Mouse (Mus musculus) urinary bladder, adult 2 months (tissue): Measurements from ENCODE around the gene Ppp1r14a. TPM values are rescaled to one million over a fixed set of nuclear protein-coding genes. Genes with fewer than 3 reads are reported as not detected.

Experiments used
- DNase-seq: peaks from one replicate; pipeline ENCODE4 v3.0.0; 2022; ENCODE audit warnings: low spot score
- polyA plus RNA-seq: library from polyadenylated mRNA; depleted of rRNA; stranded (reverse); fragments of >200 nt; gene quantifications from 2 replicates; pipeline ENCODE4 v1.2.3, GENCODE M21; 2012

The Ppp1r14a gene
- polyA plus RNA-seq, 1 experiment = 303 TPM

GRCm38 (mm10) chr7:29303738-29304462, 14.8 kb downstream of the Ppp1r14a start, which contains the start of gene Dpf1:
Gene Dpf1 (plus strand): TSS chr7:29303951.
- no peak for DNase-seq

DNA sequence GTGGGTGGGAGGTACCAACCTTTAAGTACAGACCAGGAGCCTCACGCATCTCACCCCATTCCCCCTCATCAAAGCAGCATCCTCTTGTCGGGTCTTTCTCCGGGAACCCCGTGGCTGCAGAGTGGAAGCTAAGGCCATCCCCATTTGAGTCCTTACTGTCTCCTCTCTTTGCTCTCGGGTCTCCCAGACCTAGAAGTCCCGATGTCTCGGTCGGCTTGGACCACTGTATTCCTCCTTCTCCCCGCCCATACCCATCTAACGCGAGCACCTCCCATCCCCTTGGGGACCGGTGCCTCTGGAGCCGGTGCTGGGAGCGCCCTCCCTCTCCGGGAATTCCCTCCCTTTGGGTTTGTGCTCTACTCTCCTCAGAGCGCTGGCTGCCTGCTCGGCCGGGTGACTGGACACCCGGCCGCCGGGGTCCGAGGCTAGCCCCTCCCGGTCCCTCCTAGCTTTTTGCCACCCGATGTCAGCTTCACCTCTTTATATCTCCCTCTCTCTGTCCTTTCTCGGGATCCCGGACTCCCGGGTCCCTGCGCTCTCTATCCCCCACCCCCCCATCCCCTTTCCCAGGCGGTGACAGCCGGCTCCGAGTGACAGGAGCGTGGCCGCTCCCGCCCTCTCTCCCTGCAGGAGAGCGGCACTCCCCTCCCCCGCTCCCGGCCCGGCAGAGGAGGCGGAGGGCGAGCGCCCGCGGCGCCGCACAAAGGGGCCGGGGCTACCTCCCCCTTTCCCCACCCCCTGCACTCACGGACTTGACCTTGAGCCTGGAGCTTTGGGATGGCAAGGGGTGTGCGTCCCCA, 15.6 kb downstream of the Ppp1r14a start:
- DNase-seq = no peak

GRCm38 (mm10) chr7:29305263-29305988, 16.3 kb downstream of the Ppp1r14a start:
- no peak for DNase-seq

DNA sequence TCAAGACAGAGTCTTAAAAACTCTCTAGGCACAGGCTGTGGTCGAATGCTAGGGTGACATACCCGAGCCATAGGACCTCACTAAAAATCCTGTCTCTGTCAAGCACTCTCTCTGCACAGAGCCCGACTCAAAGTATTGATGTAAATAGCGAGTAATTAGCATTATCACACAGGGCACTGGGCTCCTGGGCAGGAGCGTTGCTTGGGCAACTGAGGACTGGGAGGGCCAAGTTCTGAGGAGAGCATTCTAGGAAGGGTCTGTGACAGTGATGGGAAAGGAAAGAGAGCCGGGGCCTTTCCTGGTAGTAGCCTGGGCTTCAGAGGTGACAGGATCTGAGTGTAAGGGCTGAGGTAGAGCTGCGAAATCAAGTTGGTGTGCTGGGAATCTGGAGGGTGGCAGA, 17.0 kb downstream of the Ppp1r14a start:
- DNase-seq = no peak

DNA sequence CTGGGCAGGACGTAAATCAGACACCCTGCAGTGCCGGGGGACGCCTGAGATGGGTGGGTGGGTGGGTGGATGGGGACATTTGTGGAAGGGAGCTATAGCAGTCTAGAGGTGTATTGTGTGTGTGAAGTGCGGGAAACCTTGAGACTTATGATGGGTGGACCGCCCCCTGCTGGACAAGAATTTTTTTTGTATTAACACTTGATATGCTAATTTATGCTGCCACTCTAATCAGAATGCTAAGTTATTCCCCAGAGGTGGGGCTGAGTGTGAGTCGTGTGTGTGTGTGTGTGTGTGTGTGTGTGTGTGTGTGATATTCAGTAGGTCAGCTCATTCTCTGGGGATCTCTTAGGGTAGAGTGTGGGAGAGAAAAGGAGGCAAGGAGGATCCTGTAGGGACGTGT, 17.5 kb downstream of the Ppp1r14a start:
- no peak for DNase-seq

DNA sequence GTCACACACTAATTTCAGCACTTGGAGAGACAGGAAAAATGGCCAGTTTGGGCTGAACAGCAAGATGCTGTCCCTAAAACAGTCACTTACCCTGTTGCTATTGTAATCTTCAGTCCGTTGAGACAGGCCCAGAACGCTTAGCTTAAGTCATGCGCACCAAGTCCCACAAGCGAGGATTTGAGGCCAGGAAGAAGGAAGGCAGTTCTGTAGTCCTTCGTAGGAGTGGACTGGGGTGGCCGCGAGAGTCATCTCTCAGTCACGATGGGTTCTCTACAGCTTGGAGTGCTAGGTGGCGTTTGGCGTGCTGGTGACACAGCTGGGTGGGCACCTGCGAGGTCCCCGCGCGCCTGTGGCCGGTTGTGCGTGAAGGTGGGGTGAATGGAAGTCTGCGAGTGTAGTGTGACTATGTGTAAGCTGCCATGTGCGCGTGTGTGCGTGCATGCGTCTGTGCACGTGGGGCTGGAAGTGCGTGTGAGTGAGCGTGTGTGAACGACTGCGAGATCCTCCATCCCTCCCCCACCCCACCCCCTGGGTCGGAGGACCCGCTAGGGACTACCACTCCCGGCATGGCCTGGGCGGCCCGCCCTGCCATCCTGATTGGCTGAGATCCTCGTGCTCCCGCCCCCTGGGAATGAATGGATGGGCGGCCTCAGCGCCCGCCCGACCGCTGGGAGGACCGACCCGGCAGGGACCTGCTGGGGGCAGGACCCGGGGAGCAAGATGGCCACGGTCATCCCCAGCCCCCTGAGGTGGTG, 18.4 kb downstream of the Ppp1r14a start:
- DNase-seq = peak; percentile 76

DNA sequence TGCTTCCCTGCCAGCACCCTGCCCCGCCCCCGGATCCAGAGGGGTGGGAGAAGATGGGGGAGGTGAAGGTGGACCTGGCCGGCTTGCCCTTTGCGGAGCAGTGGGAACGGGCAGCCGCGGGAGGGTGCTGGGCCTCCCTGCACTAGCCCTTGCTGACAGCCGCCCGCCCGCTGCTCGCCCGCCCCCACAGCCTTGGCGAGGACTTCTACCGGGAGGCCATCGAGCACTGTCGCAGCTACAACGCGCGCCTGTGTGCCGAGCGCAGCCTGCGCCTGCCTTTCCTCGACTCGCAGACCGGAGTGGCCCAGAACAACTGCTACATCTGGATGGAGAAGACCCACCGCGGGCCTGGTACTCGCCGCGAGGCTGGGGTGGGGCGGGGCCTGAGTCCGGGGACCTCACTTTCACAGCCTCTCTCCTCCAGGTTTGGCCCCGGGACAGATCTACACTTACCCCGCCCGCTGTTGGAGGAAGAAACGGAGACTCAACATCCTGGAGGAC, 20.2 kb downstream of the Ppp1r14a start:
- no peak for DNase-seq

- DNase-seq = no peak
These were observed 20.6 kb downstream of the Ppp1r14a start for GRCm38 (mm10) chr7:29309749-29310148.

DNA sequence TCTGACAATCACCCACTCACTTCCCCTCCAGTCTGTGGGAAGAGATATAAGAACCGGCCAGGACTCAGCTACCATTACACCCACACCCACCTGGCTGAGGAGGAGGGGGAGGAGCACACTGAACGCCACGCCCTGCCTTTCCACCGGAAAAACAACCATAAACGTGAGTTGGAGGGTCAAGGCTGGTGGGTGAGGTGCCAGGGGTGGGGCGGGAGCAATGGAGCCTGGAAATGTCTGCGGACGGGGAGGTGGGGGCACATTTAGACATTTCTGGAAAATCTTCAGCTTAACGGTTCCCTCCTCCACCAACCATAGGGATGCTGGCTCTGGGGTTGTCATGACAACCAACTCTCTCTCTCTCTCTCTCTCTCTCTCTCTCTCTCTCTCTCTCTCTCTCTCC, 23.9 kb downstream of the Ppp1r14a start:
- no peak for DNase-seq

DNA sequence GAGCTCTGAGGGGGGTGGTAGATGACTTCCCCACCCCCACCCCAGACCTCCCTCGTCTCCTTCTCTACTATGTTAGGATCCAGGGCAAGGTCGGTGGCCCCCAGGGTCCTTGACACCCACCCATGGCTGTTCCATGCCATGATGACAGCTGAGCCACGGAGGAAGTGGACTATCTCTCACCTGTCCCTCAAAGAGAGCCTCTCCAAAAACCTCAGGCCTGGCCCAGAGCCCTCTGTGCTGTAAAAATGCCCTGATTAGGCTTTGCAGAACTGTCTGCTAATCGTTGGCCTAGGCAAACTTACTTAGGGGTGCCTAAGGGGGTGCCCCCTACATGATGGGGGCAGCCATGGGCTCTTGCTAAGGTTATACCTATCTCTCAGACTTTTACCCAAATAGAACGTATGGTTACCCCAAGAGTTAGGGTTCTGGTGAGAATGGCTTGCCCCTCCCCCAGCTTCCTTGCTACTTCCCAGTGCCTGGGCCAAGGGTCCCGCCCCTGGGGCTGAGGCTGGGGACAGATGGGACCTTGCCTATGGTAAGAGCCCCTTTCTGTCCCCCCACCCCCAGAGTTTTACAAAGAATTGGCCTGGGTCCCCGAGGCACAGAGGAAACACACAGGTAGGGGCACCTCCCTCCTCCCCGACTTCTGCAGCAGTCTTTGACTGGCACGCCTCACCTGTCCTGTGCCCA, 24.6 kb downstream of the Ppp1r14a start:
- no peak for DNase-seq

DNA sequence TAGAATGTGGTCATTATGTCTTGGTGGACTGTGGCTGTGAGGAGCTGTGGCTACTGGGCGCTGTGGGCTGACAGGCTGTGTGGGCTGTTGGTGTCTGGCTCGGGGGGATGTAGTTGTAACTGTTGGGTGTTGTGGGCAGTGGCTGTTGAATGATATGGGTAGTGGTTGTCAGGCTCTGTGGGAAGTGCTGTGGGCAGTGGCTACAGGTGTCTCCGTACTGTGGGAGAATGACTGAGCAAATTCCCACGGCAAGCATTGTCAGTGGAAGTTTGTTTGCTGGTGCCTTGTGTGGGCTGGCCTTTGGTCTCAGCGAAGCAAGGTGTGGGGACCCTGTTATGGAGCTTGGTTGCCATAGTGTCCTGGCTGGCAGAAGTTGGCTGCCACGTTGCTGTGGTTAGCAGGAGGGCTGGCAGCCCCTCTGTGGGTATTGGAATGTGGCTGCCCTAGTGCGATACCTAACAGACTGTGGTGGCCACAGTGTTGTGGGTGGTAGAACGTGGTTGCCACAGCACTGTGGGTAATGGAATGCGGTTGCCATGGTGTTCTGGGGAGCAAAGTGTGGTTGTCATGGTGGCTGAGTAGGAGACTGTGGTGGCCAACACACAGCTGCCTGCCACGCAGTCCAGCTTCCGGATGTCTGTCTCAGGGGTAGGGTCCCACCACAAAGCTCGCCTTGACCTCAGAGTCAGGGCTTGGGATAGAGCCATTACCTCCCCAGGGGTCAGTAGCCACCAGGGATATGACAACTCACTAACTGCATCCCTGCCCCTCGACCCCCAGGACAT, 25.9 kb downstream of the Ppp1r14a start:
- DNase-seq = no peak

DNA sequence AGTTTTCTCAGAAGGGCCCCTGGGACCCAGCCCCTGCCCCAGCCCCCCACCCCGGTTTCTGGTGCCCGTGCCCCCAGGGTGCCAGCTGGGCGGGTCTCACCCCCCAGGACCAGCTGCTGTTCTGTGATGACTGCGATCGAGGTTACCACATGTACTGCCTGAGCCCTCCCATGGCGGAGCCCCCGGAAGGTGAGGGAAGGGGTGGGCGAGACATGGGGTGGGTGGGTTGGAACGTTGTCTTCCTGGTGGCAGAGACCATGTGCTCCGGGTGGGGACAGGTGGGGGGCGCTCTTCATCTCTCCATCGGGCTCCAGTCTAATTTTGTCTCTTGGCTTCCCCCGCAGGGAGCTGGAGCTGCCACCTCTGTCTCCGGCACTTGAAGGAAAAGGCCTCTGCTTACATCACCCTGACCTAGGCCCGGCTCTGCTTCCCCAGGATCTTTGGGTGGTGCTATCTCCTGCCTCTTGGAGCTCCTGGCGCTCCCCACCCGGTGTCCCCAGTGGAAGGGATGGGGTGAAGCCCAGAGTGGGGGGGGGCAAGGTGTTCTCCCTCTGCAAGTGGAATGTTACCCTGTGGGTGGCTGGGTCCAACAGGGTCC, 27.1 kb downstream of the Ppp1r14a start:
- DNase-seq = no peak

- no peak for DNase-seq
These were observed 27.9 kb downstream of the Ppp1r14a start for GRCm38 (mm10) chr7:29316976-29317375.

DNA sequence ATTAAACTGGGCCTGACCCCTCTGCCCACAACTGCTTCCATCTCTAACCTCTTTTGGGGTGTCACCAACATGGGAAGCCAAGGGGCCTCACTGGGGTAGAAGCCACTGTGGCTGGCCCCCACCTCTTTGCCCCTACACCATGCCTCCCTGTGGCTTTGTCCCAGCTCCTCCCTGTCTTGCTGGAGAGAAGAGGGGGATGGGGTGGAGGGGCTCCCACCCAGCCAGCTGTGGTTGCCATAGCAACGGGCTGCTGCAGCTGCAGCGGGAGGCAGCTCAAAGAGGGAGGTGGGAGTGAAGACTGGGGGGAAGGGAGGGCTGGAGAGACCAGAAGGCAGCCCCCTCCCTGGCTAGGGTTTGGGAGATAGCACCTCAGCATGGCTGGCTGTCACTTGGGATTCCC, 28.4 kb downstream of the Ppp1r14a start:
- no peak for DNase-seq

DNA sequence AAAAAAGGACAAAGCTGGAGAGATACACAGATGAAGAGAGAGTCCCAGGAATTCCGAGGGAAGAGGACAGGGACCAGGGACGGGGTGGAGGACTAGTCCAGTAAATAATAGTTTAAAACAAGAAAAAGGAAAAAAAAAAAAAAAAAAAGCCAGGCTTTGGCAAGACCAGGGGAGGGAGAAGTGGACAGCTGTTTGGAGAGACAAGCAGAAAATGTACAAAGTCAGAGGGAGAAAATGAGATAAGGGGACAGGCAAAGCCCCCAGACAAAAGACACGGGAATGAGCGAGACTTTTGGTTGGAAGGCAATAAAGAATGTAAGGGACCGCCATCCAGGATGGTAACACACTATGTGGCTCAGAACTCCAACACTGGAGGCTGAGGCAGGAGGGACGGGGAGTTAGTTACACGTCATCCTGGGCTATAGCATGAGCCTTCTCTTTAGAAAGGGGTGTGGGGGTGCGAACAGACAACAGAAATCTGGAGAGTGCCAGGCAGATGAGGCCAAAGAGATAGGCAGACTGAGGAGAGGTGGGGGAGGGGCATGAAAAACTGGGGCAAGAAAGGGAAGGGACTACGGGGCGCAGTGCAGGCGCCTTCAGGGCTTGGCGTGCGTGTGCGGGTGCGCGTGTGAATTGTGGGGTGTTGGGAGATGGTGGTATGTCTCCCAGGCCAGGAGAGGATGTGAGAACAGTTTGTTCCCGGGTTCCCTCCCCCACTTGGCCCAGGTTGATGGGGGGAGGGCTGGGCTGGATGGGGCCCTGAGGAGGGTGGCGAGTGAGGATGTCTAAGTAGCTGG, 29.2 kb downstream of the Ppp1r14a start:
- DNase-seq = no peak

GRCm38 (mm10) chr7:29319337-29320307, 30.5 kb downstream of the Ppp1r14a start:
- no peak for DNase-seq

DNA sequence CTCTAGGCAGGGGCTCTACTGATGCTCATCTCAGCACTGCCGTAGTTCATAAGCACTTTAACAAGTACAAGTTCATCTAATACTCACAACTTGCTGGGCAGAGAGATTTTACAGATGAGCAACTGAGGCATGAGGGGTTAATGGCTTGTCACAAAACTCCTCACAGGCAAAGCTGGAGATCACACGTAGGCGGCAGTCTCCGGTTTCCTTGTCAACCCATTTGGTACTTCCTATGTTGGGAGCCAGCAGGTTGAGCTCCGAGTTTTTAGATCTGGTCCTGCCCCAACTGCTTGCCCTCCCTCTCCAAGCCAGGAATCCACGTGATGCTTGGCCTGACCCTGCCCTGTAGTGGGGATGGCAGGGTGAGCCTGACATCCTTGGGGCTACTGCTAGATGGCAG, 38.0 kb downstream of the Ppp1r14a start:
- DNase-seq = no peak

DNA sequence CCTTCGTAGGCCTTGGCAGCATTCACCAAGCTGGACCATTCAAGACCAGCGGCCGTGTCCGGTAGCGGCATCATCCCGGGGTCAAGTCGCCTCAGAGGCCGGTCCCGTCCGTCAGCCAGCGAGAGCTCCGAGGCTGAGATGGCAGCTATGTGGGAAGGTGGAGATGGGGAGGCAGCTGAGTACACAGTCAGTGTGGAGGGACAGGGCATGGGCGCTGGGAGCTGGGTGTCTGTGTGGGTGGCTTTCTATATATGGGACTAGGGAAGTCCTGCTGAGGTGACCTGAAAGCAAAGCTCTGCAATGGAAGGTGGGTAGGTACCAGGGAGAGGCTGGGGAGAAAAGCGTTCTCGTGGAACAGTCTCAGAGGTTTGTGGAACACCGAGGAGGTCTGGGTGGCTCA, 39.9 kb downstream of the Ppp1r14a start:
- DNase-seq = no peak
